Mouse (Mus musculus): ENCODE data around the gene Faap20. TPM values are rescaled to one million over a fixed set of nuclear protein-coding genes. Genes with fewer than 3 reads are reported as not detected.

Gene Faap20
- polyA plus RNA-seq, 1 experiment from 2014 or later: 110 TPM

DNA sequence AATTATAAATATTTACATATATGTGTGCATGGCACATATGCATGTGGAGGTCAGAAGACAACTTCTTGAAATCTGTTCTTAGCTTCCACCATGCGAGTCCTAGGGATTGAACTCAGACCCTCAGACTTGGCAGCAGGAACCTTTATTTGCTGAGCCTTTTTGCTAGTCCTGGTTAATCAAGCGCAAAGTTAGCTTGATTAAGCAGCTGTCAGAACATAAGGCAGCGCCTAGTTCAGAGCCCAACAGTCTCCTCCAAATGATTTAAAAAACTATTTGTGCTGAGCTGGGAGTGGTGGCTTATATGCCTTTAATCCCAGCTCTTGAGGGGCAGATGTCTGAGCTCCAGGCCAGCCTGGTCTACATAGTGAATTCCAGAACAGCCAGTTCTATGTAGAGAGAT is 1.5 kb downstream of the Faap20 start:
- Histone ChIP-seq H3K4me1 (ENCODE audit: control insufficient read depth, insufficient read depth, low read length) (peaks cover 20% of the 10 kb centered on the region), H3K4me2 (peak overlapping the region; percentile 96), H3K4me3 (ENCODE audit: low read depth, low read length) (peak overlapping the region; percentile 67), H3K27ac (ENCODE audit: low read depth, low read length) (no peak overlapping the region), H3K27me3 (ENCODE audit: control insufficient read depth, insufficient read depth, low read length) (no peaks in the 10 kb centered on the region), H3K9me3 (ENCODE audit: control insufficient read depth, low read length) (no peaks in the 10 kb centered on the region; the same call in 1 of the 2 replicates), H3K9ac (ENCODE audit: low read length) (peak overlapping the region; percentile 88), H3K36me3 (ENCODE audit: control insufficient read depth, insufficient read depth, low read length) (0 out of 2 replicates have a peak, but pooled peaks cover 4% of the 10 kb centered on the region)
- 65% methylated on average over 3 of the region's 3 CpGs for WGBS
- DNase-seq (ENCODE audit: low spot score, missing footprints) (no peak), ATAC-seq (ENCODE audit: low FRiP score) (no peak)

DNA sequence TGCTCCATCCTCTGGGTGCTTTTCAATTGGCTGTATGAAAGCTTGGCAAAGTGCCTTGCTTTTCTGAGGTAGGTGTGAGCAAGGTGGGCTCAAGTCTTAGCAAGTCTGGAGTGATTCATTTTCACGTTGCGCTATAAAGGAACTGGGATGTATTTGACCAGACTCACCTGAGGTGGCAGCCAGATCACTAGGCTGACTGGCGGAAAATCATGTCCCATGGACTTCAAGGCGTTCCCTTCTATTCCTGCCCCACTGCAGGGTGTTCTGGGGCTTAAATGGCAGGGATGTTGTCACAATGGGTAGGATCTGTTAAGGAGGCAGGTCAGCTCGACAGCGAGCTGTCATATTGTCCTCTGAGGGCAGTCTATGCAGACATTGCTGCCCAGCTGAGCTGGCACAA is 2.7 kb downstream of the Faap20 start:
- H3K36me3 ChIP-seq (ENCODE audit: control insufficient read depth, insufficient read depth, low read length): 0 out of 2 replicates have a peak, but pooled peaks cover 5% of the 10 kb centered on the region
- H3K4me2 ChIP-seq: no peak overlapping the region
- DNase-seq (ENCODE audit: low spot score, missing footprints) (no peak), ATAC-seq (ENCODE audit: low FRiP score) (no peak)
- H3K4me1 ChIP-seq (ENCODE audit: control insufficient read depth, insufficient read depth, low read length): peaks cover 20% of the 10 kb centered on the region
- no peaks in the 10 kb centered on the region for H3K27me3 ChIP-seq (ENCODE audit: control insufficient read depth, insufficient read depth, low read length)
- no peak overlapping the region for H3K9ac ChIP-seq (ENCODE audit: low read length)
- 84% methylated on average over 6 of the region's 6 CpGs for WGBS
- H3K4me3 ChIP-seq (ENCODE audit: low read depth, low read length): no peak overlapping the region
- no peak overlapping the region for H3K27ac ChIP-seq (ENCODE audit: low read depth, low read length)
- no peaks in the 10 kb centered on the region; the same call in 1 of the 2 replicates for H3K9me3 ChIP-seq (ENCODE audit: control insufficient read depth, low read length)

DNA sequence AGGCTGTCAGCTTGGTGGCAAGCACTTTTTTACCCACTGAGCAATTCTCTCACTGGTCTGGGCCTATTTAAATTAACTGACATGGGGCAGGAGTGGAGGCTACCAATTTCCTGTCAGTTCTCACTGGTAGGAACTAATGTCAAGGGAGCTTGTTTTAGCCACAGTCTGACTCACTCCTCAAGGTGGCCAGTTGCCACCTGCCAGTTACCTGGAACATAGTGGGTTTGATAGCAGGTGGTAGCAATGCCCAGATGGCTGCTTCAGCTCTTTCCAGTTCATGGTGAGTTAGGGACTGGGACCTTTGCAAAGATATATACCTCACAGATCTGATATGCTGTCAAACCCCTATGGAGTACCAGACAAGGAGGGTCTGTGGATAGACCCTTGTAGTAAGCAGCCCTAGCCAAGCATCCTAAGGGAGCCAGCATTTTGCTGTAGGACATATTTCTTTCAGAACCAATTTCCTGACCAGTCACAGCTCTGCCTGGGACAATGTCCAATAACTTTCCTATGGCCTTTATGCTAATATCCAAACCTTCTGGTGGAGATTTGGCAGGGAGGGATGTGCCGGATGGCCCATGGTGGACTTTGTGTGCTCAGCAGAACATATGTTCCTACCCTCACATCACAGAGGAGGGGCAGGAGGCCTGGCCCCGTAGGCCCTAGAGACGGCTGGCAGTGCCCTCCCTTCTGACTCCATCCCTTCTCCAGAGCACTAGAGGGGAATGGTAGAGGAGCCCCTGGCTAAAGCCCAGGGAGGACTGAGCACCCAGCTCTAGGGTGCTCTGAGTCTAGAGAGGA is 15.1 kb downstream of the Faap20 start:
- H3K4me2 ChIP-seq: no peak overlapping the region
- H3K27ac ChIP-seq (ENCODE audit: low read depth, low read length): no peak overlapping the region
- no peaks in the 10 kb centered on the region for H3K9me3 ChIP-seq (ENCODE audit: control insufficient read depth, low read length)
- 87% methylated on average over 3 of the region's 3 CpGs for WGBS
- no peak overlapping the region for H3K9ac ChIP-seq (ENCODE audit: low read length)
- DNase-seq (ENCODE audit: low spot score, missing footprints) (peak; percentile 53), ATAC-seq (ENCODE audit: low FRiP score) (no peak)
- no peaks in the 10 kb centered on the region for H3K27me3 ChIP-seq (ENCODE audit: control insufficient read depth, insufficient read depth, low read length)
- H3K4me3 ChIP-seq (ENCODE audit: low read depth, low read length): no peak overlapping the region
- no peaks in the 10 kb centered on the region for H3K4me1 ChIP-seq (ENCODE audit: control insufficient read depth, insufficient read depth, low read length)
- no peaks in the 10 kb centered on the region for H3K36me3 ChIP-seq (ENCODE audit: control insufficient read depth, insufficient read depth, low read length)

DNA sequence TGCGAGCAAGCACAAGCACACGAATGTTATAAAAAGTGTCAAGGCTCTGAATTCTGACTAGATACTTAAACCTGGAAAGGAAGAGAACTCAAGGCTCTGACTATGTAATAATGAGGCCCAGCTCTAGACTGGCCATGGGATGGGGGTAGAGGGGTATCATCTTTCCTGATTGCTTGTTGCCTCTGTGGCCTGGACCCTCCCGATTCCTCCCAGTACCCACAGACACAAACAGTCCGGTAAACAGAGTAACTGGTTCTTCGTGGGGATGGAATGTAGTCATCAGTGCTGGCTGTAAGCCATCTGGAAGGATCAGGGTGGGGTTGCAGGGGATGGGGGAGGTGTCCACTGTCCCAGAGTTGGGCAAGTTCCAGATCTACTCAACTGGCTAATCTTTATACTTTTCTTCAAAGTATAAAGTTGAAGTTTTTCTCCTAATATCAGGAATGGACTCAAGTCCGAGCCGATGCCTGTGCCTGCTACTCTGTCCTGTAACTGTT is 17.5 kb downstream of the Faap20 start:
- H3K4me2 ChIP-seq: no peak overlapping the region
- no peaks in the 10 kb centered on the region for H3K9me3 ChIP-seq (ENCODE audit: control insufficient read depth, low read length)
- no peak for ATAC-seq (ENCODE audit: low FRiP score)
- no peak overlapping the region for H3K4me3 ChIP-seq (ENCODE audit: low read depth, low read length)
- 88% methylated on average over 7 of the region's 7 CpGs for WGBS
- H3K4me1 ChIP-seq (ENCODE audit: control insufficient read depth, insufficient read depth, low read length): no peaks in the 10 kb centered on the region
- H3K36me3 ChIP-seq (ENCODE audit: control insufficient read depth, insufficient read depth, low read length): no peaks in the 10 kb centered on the region
- no peak for DNase-seq (ENCODE audit: low spot score, missing footprints)
- no peak overlapping the region for H3K27ac ChIP-seq (ENCODE audit: low read depth, low read length)
- no peaks in the 10 kb centered on the region for H3K27me3 ChIP-seq (ENCODE audit: control insufficient read depth, insufficient read depth, low read length)
- H3K9ac ChIP-seq (ENCODE audit: low read length): no peak overlapping the region

DNA sequence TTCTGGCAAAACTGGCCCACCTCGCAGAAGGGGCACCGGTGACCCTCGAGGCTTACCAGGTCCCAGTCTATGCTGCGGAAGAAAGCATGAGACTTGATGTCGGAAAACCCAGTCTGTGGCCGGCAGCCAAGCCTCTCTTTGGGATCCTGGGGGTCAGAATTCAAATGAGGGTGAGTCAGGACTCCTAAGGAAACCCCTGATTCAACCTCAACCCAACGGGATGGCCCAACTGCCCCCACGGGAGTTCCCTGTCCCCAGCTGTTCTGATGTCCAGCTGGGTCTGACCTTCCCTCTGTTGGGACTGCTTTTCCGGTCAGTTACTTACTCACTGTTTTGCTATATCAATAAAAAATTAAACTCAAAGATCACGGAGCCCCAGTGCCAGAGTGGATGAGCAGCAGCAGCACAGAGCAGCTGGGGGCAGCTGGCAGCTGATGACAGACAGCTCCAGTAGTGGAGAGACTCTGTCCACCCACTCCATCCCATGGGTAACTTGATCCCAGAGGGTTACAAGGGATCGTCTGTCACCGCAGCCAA is 18.1 kb downstream of the Faap20 start:
- H3K27me3 ChIP-seq (ENCODE audit: control insufficient read depth, insufficient read depth, low read length): no peaks in the 10 kb centered on the region
- no peaks in the 10 kb centered on the region for H3K9me3 ChIP-seq (ENCODE audit: control insufficient read depth, low read length)
- no peaks in the 10 kb centered on the region for H3K4me1 ChIP-seq (ENCODE audit: control insufficient read depth, insufficient read depth, low read length)
- H3K27ac ChIP-seq (ENCODE audit: low read depth, low read length): no peak overlapping the region
- H3K4me3 ChIP-seq (ENCODE audit: low read depth, low read length): no peak overlapping the region
- WGBS: 69% methylated on average over 12 of the region's 12 CpGs
- ATAC-seq (ENCODE audit: low FRiP score) (no peak), DNase-seq (ENCODE audit: low spot score, missing footprints) (no peak)
- H3K9ac ChIP-seq (ENCODE audit: low read length): no peak overlapping the region
- H3K4me2 ChIP-seq: no peak overlapping the region
- H3K36me3 ChIP-seq (ENCODE audit: control insufficient read depth, insufficient read depth, low read length): no peaks in the 10 kb centered on the region

DNA sequence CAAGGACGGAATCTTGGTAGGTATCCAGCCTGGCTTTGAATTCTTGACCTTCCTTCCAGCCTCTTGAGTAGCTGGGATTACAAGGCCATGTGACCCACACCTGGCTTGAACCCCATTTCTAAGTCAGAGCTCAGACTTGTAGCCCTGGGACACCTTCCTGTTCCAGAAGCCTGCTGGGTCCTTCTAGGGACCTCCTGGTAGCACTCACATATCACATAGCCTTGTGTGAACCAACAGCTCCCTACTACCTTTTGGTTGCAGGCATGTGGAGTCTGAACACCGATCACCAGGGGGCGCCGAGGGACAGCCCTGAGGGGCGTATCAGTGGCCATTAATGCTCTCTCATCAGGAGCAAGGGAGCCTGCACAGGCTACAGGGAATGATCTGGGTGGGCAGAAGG is 18.8 kb downstream of the Faap20 start:
- 43% methylated on average over 5 of the region's 5 CpGs for WGBS
- Histone ChIP-seq H3K4me1 (ENCODE audit: control insufficient read depth, insufficient read depth, low read length) (no peaks in the 10 kb centered on the region), H3K4me3 (ENCODE audit: low read depth, low read length) (no peak overlapping the region), H3K4me2 (no peak overlapping the region), H3K36me3 (ENCODE audit: control insufficient read depth, insufficient read depth, low read length) (no peaks in the 10 kb centered on the region), H3K27ac (ENCODE audit: low read depth, low read length) (no peak overlapping the region), H3K9me3 (ENCODE audit: control insufficient read depth, low read length) (no peaks in the 10 kb centered on the region), H3K27me3 (ENCODE audit: control insufficient read depth, insufficient read depth, low read length) (no peaks in the 10 kb centered on the region), H3K9ac (ENCODE audit: low read length) (no peak overlapping the region)
- peak; percentile 24; the same call in 1 of the 2 replicates for ATAC-seq (ENCODE audit: low FRiP score)
- peak; percentile 91 for DNase-seq (ENCODE audit: low spot score, missing footprints)

DNA sequence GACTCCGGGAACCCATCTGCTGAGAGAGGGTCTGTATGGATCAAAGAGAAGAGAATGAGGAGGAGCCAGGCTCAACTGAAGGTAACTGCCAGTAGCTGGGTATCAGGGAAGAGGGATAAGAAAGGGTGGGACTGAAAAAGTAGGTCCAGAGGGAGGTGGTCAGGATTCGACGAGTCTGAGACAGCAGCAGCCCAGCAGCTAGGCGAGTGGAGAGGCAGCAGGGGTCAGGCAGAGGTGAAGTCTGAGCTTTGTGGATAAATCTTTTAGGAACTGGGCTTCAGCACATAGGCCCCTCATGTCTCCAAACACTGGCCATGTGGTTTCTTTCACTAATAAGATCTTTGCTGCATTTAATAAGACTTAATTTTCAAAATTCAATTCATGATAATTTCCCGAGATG is 24.8 kb downstream of the Faap20 start:
- Histone ChIP-seq H3K4me3 (ENCODE audit: low read depth, low read length) (no peak overlapping the region), H3K9ac (ENCODE audit: low read length) (no peak overlapping the region), H3K27ac (ENCODE audit: low read depth, low read length) (no peak overlapping the region), H3K4me2 (no peak overlapping the region), H3K27me3 (ENCODE audit: control insufficient read depth, insufficient read depth, low read length) (no peaks in the 10 kb centered on the region), H3K36me3 (ENCODE audit: control insufficient read depth, insufficient read depth, low read length) (no peaks in the 10 kb centered on the region), H3K9me3 (ENCODE audit: control insufficient read depth, low read length) (no peaks in the 10 kb centered on the region), H3K4me1 (ENCODE audit: control insufficient read depth, insufficient read depth, low read length) (no peaks in the 10 kb centered on the region)
- WGBS: 58% methylated on average over 5 of the region's 5 CpGs
- DNase-seq (ENCODE audit: low spot score, missing footprints): peak; percentile 81
- no peak for ATAC-seq (ENCODE audit: low FRiP score)

DNA sequence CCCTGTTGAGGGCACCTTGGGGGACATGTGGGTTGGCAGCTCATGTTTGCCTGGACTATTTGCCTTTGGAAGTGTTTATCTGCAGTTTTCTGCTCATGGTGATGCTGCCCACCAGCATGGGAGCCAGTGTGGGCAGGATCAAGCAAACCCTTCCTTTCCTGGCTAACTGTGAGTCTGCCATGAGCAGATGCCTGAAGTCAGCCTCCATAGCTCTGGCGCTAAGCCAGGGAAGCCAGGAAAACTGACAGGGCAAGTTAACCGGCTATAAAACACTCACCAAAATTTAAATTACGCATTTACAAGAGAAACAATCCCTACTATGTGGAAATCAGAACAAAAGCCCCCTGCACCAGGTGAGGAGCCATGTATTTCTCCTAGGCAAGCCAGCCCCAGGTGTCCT is 25.2 kb downstream of the Faap20 start:
- Histone ChIP-seq H3K9ac (ENCODE audit: low read length) (no peak overlapping the region), H3K36me3 (ENCODE audit: control insufficient read depth, insufficient read depth, low read length) (no peaks in the 10 kb centered on the region), H3K4me1 (ENCODE audit: control insufficient read depth, insufficient read depth, low read length) (no peaks in the 10 kb centered on the region), H3K4me3 (ENCODE audit: low read depth, low read length) (no peak overlapping the region), H3K27ac (ENCODE audit: low read depth, low read length) (no peak overlapping the region), H3K4me2 (no peak overlapping the region), H3K9me3 (ENCODE audit: control insufficient read depth, low read length) (no peaks in the 10 kb centered on the region), H3K27me3 (ENCODE audit: control insufficient read depth, insufficient read depth, low read length) (no peaks in the 10 kb centered on the region)
- 81% methylated on average over 3 of the region's 3 CpGs for WGBS
- DNase-seq (ENCODE audit: low spot score, missing footprints) (peak; percentile 49), ATAC-seq (ENCODE audit: low FRiP score) (no peak)

DNA sequence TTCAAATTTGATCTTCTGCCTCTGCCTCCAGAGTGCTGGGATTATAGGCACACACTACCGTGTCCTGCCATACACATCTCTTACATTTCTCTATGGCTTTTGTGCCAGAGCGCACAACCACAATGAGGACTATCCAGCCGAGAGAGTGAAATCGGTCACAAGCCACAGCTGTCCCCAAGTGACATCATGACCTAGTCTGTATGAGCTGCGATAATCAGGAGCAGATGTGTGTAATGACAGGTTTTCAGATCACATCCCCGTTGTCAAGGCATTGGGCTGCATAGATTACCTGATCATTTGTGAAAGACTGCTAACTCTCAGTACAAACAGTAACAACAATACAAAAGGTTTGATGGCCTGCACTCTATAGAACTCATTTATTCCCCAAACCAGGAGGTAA is 28.4 kb downstream of the Faap20 start:
- Histone ChIP-seq H3K4me2 (no peak overlapping the region), H3K4me3 (ENCODE audit: low read depth, low read length) (no peak overlapping the region), H3K36me3 (ENCODE audit: control insufficient read depth, insufficient read depth, low read length) (no peaks in the 10 kb centered on the region), H3K27ac (ENCODE audit: low read depth, low read length) (no peak overlapping the region), H3K27me3 (ENCODE audit: control insufficient read depth, insufficient read depth, low read length) (no peaks in the 10 kb centered on the region), H3K4me1 (ENCODE audit: control insufficient read depth, insufficient read depth, low read length) (no peaks in the 10 kb centered on the region), H3K9me3 (ENCODE audit: control insufficient read depth, low read length) (no peaks in the 10 kb centered on the region), H3K9ac (ENCODE audit: low read length) (no peak overlapping the region)
- DNase-seq (ENCODE audit: low spot score, missing footprints) (peak; percentile 71), ATAC-seq (ENCODE audit: low FRiP score) (no peak)
- WGBS: 65% methylated on average over 6 of the region's 6 CpGs

Data from midbrain, embryonic 11.5 days (tissue).